Mouse (Mus musculus) kidney, postnatal 0 days (tissue): Measurements from ENCODE around the gene Pfas. TPM values are rescaled to one million over a fixed set of nuclear protein-coding genes. Genes with fewer than 3 reads are reported as not detected.
A peak's percentile ranks its signal among the peaks of the same experiment; 100 is the strongest.
"Not testable (repeated sequence)": the region's sequence is repeated elsewhere in the genome, so short reads cannot be mapped to it uniquely, and the experiment has no call there.

Experiments
- ATAC-seq: fragments of 200-750 bp; cut with Nextera tagmentation; replicated peaks from 2 replicates; pipeline ENCODE4 v1.8.0; 2017; ENCODE audit warnings: low read depth, moderate number of reproducible peaks, moderate TSS enrichment, moderate library complexity; ENCODE audit not compliant: low FRiP score
- DNase-seq: peaks from one replicate; pipeline ENCODE4 v3.0.0-alpha.2; 2016; ENCODE audit warnings: low spot score
- H3K27ac ChIP-seq: fragments of 300-500 bp; sonication (generic); 2 replicates; pipeline ENCODE4 v1.5.1; 2014; ENCODE audit warnings: mild to moderate bottlenecking
- H3K27me3 ChIP-seq: fragments of 300-500 bp; sonication (generic); 2 replicates; pipeline ENCODE4 v1.6.1; 2014; ENCODE audit warnings: low read length, mixed read lengths; ENCODE audit not compliant: insufficient read depth
- H3K36me3 ChIP-seq: fragments of 300-500 bp; sonication (generic); 2 replicates; pipeline ENCODE4 v1.6.1; 2014; ENCODE audit warnings: low read length, mixed read lengths; ENCODE audit not compliant: insufficient read depth
- H3K4me1 ChIP-seq: fragments of 300-500 bp; sonication (generic); replicated peaks from 2 replicates; pipeline ENCODE4 v1.6.1; 2014; ENCODE audit warnings: antibody characterized with exemption, low read length, mixed read lengths; ENCODE audit not compliant: insufficient read depth
- H3K4me2 ChIP-seq: fragments of 300-500 bp; sonication (generic); 2 replicates; pipeline ENCODE4 v1.6.1; 2014; ENCODE audit warnings: mild to moderate bottlenecking, low read length, moderate library complexity, mixed read lengths
- H3K4me3 ChIP-seq: fragments of 300-500 bp; sonication (generic); replicated peaks from 2 replicates; pipeline ENCODE4 v1.5.1; 2014; ENCODE audit warnings: low read depth, low read length
- H3K9ac ChIP-seq: fragments of 300-500 bp; sonication (generic); 2 replicates; pipeline ENCODE4 v1.6.1; 2014; ENCODE audit warnings: low read depth, low read length
- H3K9me3 ChIP-seq: fragments of 300-500 bp; sonication (generic); replicated peaks from 2 replicates; pipeline ENCODE4 v1.6.1; 2016; ENCODE audit warnings: low read length, inconsistent platforms, mixed read lengths
- CTCF ChIP-seq: IDR thresholded peaks from 2 replicates; pipeline ENCODE4 v1.5.1; 2016; ENCODE audit warnings: antibody characterized with exemption, low read depth, mild to moderate bottlenecking, moderate library complexity
- WGBS: fragments of 180-500 bp; shearing (Covaris S2); extraction: QIAGEN DNeasy Blood & Tissue Kit; methylation state at CpG from one replicate; pipeline ENCODE4 v1.1.7; 2014; 5-methylcytosine and 5-hydroxymethylcytosine counted together
- polyA plus RNA-seq: library from polyadenylated mRNA; unstranded; fragments of >200 nt; fragmentation: Nextera tagmentation; extraction: Ambion mirVana; gene quantifications from 2 replicates; pipeline ENCODE4 v1.2.1, GENCODE M21; 2015

Gene Pfas
- polyA plus RNA-seq, 1 experiment from 2014 or later: 20.9 TPM

GRCm38 (mm10) chr11:68980919-68981318 lies 27.3 kb downstream of the Pfas start:
- no peak for TF ChIP-seq CTCF
- no peaks in the 10 kb centered on the region for H3K36me3 ChIP-seq
- DNase-seq: no peak
- ATAC-seq: no peak
- WGBS: 79% methylated on average over 3 of the region's 3 CpGs
- no peak overlapping the region for H3K4me2 ChIP-seq
- no peaks in the 10 kb centered on the region for H3K9me3 ChIP-seq
- no peaks in the 10 kb centered on the region for H3K27me3 ChIP-seq
- no peak overlapping the region for H3K9ac ChIP-seq
- no peak overlapping the region for H3K4me3 ChIP-seq
- H3K4me1 ChIP-seq: no peaks in the 10 kb centered on the region
- H3K27ac ChIP-seq: no peak overlapping the region

- H3K4me3 ChIP-seq: no peak overlapping the region
- H3K27ac ChIP-seq: no peak overlapping the region
- H3K4me1 ChIP-seq: no peaks in the 10 kb centered on the region
- H3K27me3 ChIP-seq: no peaks in the 10 kb centered on the region
- TF ChIP-seq CTCF: no peak
- no peaks in the 10 kb centered on the region for H3K9me3 ChIP-seq
- H3K9ac ChIP-seq: no peak overlapping the region
- H3K36me3 ChIP-seq: no peaks in the 10 kb centered on the region
- DNase-seq: no peak
- ATAC-seq: no peak
- no peak overlapping the region for H3K4me2 ChIP-seq
- WGBS: 63% methylated on average over 5 of the region's 5 CpGs
Measured at GRCm38 (mm10) chr11:68979320-68979733, 28.9 kb downstream of the Pfas start.

- Histone ChIP-seq H3K36me3 (no peaks in the 10 kb centered on the region), H3K4me3 (no peak overlapping the region), H3K27ac (no peak overlapping the region), H3K27me3 (no peaks in the 10 kb centered on the region), H3K4me2 (no peak overlapping the region), H3K9me3 (no peaks in the 10 kb centered on the region), H3K4me1 (no peaks in the 10 kb centered on the region), H3K9ac (no peak overlapping the region)
- TF ChIP-seq CTCF: no peak
- DNase-seq (no peak), ATAC-seq (no peak)
- WGBS: 79% methylated on average over 1 of the region's 1 CpGs
Measured at GRCm38 (mm10) chr11:68975601-68976000, 32.7 kb downstream of the Pfas start.

GRCm38 (mm10) chr11:68975085-68975484 lies 33.2 kb downstream of the Pfas start, which contains the start of gene Rangrf:
Gene Rangrf (minus strand): TSS chr11:68975185.
- DNase-seq: no peak
- H3K4me3 ChIP-seq: peak within 1 kb of the TSS; percentile 39
- TF ChIP-seq CTCF: no peak

GRCm38 (mm10) chr11:68974059-68974450 lies 34.2 kb downstream of the Pfas start:
- Histone ChIP-seq H3K9ac (peak overlapping the region; percentile 35; the same call in 1 of the 2 replicates), H3K36me3 (no peaks in the 10 kb centered on the region), H3K27me3 (no peaks in the 10 kb centered on the region), H3K4me1 (no peaks in the 10 kb centered on the region), H3K9me3 (no peaks in the 10 kb centered on the region), H3K27ac (no peak overlapping the region), H3K4me3 (peak overlapping the region; percentile 39), H3K4me2 (peak overlapping the region; percentile 68)
- TF ChIP-seq CTCF: no peak
- ATAC-seq (no peak), DNase-seq (no peak)
- 32% methylated on average over 6 of the region's 6 CpGs for WGBS

More at GRCm38 (mm10) chr11:68975085-68975484, 33.2 kb downstream of the Pfas start, which contains the start of gene Rangrf:
- ATAC-seq: no peak
- H3K9ac ChIP-seq: peak within 1 kb of the TSS; percentile 35; the same call in 1 of the 2 replicates
- peak within 1 kb of the TSS; percentile 68 for H3K4me2 ChIP-seq
- H3K27me3 ChIP-seq: no peaks in the 10 kb centered on the region
- H3K4me1 ChIP-seq: no peaks in the 10 kb centered on the region
- no peaks in the 10 kb centered on the region for H3K9me3 ChIP-seq
- no peaks in the 10 kb centered on the region for H3K36me3 ChIP-seq
- no peak within 1 kb of the TSS for H3K27ac ChIP-seq
- 85% methylated on average over 7 of the region's 7 CpGs for WGBS

GRCm38 (mm10) chr11:68973250-68974058 lies 34.8 kb downstream of the Pfas start:
- not testable (repeated sequence) for H3K27ac ChIP-seq, H3K36me3 ChIP-seq, H3K4me1 ChIP-seq, H3K27me3 ChIP-seq, H3K9me3 ChIP-seq
- Histone ChIP-seq H3K4me3 (peak overlapping the region; percentile 39), H3K9ac (peak overlapping the region; percentile 35; the same call in 1 of the 2 replicates), H3K4me2 (peak overlapping the region; percentile 68)
- peak; percentile 86 for ATAC-seq
- WGBS: under 1% methylated on average over 37 of the region's 38 CpGs
- DNase-seq: peak; percentile 92
